Mouse (Mus musculus) frontal cortex, postnatal 14 days (tissue): ENCODE measurements around the gene Opcml.

ENCODE experiments used
- DNase-seq, 2 experiments: peaks; one replicate each; pipeline ENCODE4 v3.0.0; 2022; ENCODE audit warnings: low spot score in 2 of 2

Gene Opcml

GRCm38 (mm10) chr9:28319021-28319755, 528.6 kb downstream of the Opcml start:
- DNase-seq: no peak

- DNase-seq: no peak
Observed at GRCm38 (mm10) chr9:28319802-28320201, 529.2 kb downstream of the Opcml start.

- DNase-seq: no peak
Observed at GRCm38 (mm10) chr9:28327985-28328384, 537.4 kb downstream of the Opcml start.

GRCm38 (mm10) chr9:28328434-28328833, 537.9 kb downstream of the Opcml start:
- DNase-seq: no peak

- no peak for DNase-seq
Observed at GRCm38 (mm10) chr9:28329477-28329876, 538.9 kb downstream of the Opcml start.

GRCm38 (mm10) chr9:28336511-28337208, 546.1 kb downstream of the Opcml start:
- DNase-seq: peak; percentile 37 to 57

GRCm38 (mm10) chr9:28337837-28338236, 547.3 kb downstream of the Opcml start:
- no peak for DNase-seq

- DNase-seq: no peak
Observed at GRCm38 (mm10) chr9:28354978-28355377, 564.4 kb downstream of the Opcml start.

- DNase-seq: no peak
Observed at GRCm38 (mm10) chr9:28357946-28358345, 567.4 kb downstream of the Opcml start.

GRCm38 (mm10) chr9:28360691-28361090, 570.1 kb downstream of the Opcml start:
- no peak for DNase-seq

- no peak for DNase-seq
Observed at GRCm38 (mm10) chr9:28364473-28365159, 574.0 kb downstream of the Opcml start.

GRCm38 (mm10) chr9:28365160-28365473, 574.5 kb downstream of the Opcml start:
- no peak for DNase-seq

GRCm38 (mm10) chr9:28386527-28387175, 596.1 kb downstream of the Opcml start:
- peak; percentile 36 to 37 for DNase-seq

GRCm38 (mm10) chr9:28395222-28395621, 604.6 kb downstream of the Opcml start:
- DNase-seq: no peak

- DNase-seq: no peak
Observed at GRCm38 (mm10) chr9:28395638-28396037, 605.1 kb downstream of the Opcml start.

- peak; percentile 45 to 55 for DNase-seq
Observed at GRCm38 (mm10) chr9:28402770-28403650, 612.4 kb downstream of the Opcml start.

- peak; percentile 64 to 80 for DNase-seq
Observed at GRCm38 (mm10) chr9:28403831-28404562, 613.4 kb downstream of the Opcml start.

GRCm38 (mm10) chr9:28404616-28405015, 614.0 kb downstream of the Opcml start:
- DNase-seq: no peak

GRCm38 (mm10) chr9:28405816-28406215, 615.2 kb downstream of the Opcml start:
- no peak for DNase-seq

GRCm38 (mm10) chr9:28420808-28421207, 630.2 kb downstream of the Opcml start:
- DNase-seq: no peak

GRCm38 (mm10) chr9:28423407-28423806, 632.8 kb downstream of the Opcml start:
- DNase-seq: no peak
